Mouse (Mus musculus) mouse trophoblast stem cell (cell line): Measurements from ENCODE around the gene Slc13a5.

Experiments
- in situ Hi-C, 2 experiments: fragments of 300-500 bp; cut with MseI, MboI; formaldehyde crosslinking; loops; 2 replicates in 1 of 2; 3 replicates in 1 of 2; pipeline ENCODE4 v1.15.1; 2025

The Slc13a5 gene

GRCm38 (mm10) chr11:72266207-72266959, 639 bp downstream of the Slc13a5 start:
- in situ Hi-C loops: no loop called here

DNA sequence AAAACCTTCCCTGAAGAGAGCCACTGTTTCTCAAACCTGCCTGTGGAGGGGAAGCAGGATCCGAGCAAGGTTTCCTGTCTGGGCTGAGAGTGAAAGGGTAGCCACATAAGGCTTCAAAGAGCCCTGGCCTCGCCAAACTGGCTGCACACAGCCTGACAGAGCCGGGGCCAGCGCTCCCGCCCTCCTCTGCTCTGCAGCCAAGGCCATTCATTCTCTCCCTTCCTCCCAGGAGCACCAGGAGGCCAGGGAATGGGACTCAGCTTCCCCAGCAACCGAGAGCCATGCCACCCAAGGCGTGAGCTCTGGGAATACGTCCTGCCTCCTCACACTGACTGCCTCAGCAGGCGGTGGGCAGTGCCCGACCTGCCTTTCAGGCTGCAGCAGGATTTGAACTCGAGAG, 1.5 kb downstream of the Slc13a5 start:
- in situ Hi-C loops: no loop called here

DNA sequence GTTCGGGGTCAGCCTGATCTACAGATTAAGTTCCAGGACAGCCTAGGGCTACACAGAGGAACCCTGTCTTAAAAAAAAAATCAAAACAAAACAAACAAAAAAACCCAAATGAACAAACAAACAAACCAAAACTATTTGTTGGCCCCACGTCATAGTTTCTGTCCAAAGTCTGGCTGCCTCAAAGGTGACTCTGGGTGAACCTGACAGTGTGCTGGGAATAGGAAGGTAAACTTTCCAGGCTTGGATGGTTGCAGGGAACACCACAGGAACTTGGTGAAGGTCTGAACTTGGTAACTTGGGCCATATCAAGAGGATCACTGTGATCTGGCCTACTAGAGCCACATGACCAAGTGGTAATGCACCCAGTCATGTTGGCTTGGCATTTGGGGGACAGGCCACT, 10.6 kb downstream of the Slc13a5 start:
- in situ Hi-C loops: no loop called here

GRCm38 (mm10) chr11:72255629-72256028, 11.4 kb downstream of the Slc13a5 start:
- in situ Hi-C loops: no loop called here

DNA sequence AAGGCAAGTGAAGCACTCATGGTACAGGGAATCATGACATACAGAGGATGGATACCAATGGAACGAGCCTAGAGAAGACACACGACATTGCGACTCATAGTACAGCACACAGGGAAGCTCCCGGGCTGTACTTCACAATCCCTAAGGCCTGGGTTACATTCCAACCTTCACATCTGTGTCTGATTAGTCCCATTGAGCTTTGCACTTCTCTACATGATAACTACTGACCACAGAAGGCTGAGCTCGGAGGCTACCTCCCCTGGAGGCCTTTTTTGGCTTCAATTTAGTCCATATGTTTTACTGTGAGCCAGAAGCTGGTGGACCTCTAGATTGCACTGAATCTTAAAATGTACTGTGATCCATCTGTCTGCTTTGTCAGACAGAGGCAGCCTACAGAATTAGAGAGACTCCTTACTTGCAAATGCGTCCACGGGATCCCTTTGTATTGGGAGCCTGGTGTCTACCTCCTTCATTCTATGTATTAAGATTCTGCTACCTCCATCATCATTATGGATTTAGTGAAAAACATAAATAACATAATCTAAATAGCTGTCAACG, 21.7 kb downstream of the Slc13a5 start:
- in situ Hi-C loops: no loop called here

GRCm38 (mm10) chr11:72240062-72240860, 26.8 kb downstream of the Slc13a5 start:
- in situ Hi-C loops: no loop called here

DNA sequence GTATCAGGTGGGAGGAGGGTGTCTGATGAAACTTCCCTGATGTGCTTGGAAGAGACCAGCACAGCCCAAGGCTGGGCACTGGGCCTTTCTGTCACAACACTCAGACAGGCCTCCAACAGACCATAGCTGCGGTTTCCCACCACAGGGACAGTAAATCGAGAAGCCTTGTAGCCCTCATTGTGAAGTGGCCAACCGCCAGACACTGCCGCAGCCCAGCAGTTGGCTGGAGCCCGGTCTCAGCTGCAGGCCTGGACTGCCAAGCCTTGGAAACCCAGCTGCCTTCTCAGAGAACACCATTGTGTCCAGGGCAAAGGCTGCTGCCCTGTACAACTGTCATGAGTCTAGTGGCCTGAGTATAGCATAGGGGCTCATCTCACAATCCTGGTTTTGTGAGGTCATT, 33.0 kb downstream of the Slc13a5 start:
- in situ Hi-C loops: loop anchor here in 1 of 2 experiments (5.0 kb wide), 1 partner anchor 203 kb away; the partner anchor contains the start of gene Ggt6

- in situ Hi-C loops: loop anchor here in 1 of 2 experiments (5.0 kb wide), 1 partner anchor 204 kb away; the partner anchor contains the start of gene Ggt6
These were observed 34.0 kb downstream of the Slc13a5 start for GRCm38 (mm10) chr11:72232991-72233390.

DNA sequence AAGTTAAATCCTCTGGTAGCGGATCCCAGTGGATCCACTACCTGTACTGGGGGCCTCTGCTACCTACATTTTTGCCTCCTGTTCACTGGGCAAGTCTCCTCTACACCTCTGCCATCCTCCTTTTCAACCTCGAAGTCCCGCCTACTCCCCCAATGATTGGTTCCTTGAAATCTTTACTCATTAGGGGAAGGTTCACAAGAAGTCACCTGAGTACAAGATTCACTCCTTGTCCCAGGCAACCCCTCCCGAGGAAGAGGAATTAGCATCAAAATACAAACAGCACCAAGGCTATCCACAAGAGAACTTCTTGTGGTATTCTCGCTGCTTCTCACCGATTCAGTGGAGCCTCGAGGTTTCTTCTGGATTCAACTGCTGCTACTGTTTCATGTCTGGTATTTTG, 35.0 kb downstream of the Slc13a5 start:
- in situ Hi-C loops: loop anchor here in 1 of 2 experiments (5.0 kb wide), 1 partner anchor 205 kb away; the partner anchor contains the start of gene Ggt6

DNA sequence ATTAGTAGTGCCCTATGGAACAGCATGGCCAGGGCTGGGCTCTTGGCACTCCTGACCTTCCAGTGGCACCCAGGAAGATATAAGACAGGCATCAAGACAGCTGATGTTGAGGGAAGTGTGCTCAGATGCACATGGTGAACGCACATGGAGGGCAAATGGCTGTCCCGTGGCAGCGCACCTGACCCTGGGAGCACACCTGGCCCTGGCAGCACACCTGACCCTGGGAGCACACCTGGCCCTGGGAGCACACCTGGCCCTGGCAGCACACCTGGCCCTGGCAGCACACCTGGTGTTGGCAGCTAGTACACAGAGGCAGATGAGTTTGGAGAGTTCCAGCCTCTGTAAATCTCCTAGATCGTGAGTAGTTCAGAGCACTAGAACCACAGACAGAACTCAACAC, 38.5 kb downstream of the Slc13a5 start:
- in situ Hi-C loops: loop anchor here (10.0 kb wide), 2 partner anchors 86 to 116 kb away; partner anchors contain the start of gene Fbxo39 (in 1 of the 2)

DNA sequence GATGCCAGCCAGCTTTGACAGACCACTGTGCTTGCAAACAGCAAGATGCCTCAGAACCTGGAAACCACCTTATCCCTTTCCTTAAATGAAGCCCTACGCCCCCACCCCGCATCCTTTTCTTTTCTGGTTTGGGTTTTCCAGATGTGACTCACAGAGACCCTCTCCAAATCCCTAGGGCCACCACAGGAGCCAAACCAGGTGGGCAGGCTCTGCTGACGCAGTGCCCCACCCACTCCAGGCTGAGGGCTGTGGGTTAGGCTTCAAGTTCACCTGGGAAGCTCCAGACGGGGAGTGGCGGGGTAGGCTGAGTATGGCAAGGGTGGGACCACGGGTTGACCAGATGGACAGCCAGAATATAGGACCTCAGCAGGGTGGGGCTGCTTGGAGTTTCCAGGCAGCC, 40.1 kb downstream of the Slc13a5 start:
- in situ Hi-C loops: loop anchor here (10.0 kb wide), 2 partner anchors 88 to 118 kb away; partner anchors contain the start of gene Fbxo39 (in 1 of the 2)

- in situ Hi-C loops: loop anchor here (10.0 kb wide), 2 partner anchors 89 to 119 kb away; partner anchors contain the start of gene Fbxo39 (in 1 of the 2)
These were observed 40.8 kb downstream of the Slc13a5 start for GRCm38 (mm10) chr11:72226020-72226791.

DNA sequence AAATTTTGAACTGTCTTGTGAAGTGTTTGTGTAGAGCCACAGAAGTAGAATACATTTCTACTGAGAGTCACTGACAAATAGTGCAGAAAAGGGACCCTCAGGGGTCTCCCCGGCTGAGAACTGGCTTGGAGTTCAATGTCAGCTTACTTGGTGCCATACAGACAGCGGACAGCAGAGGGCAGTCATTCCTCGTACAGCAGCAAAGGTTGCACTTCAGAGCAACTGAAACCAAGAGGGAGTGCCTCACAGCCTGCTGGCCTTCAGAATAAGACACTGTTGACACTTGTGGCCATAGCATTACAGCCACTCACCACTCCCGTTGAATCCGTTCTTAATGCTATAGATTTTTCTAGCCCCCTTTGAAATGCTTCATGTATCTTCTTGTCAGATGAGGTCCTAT, 42.2 kb downstream of the Slc13a5 start:
- in situ Hi-C loops: loop anchor here (5.0 to 10.0 kb wide), 3 partner anchors 90 to 202 kb away; partner anchors contain the start of gene Fbxo39 (in 1 of the 2)

DNA sequence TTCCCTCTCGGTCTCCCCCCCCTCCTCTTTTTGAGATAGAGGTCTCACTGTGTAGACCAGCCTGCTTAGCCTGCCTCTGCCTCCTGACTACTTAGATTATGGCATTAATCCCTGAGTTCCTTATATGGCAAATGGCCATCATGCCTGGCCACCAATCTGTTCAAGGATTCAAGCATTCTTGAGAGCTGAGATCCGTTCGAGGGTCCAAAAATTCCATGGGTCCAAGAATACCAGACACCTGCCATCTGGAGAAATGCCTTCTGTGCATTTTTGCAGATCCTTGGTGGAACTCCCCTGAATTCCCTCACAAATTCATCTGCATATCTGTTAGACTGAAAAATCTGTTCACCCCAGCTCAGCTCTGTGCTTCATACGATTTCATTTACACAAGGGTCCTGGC, 43.6 kb downstream of the Slc13a5 start:
- in situ Hi-C loops: loop anchor here (5.0 to 10.0 kb wide), 3 partner anchors 91 to 204 kb away; partner anchors contain the start of gene Fbxo39 (in 1 of the 2)

GRCm38 (mm10) chr11:72221278-72221677, 45.7 kb downstream of the Slc13a5 start:
- in situ Hi-C loops: loop anchor here (5.0 to 10.0 kb wide), 3 partner anchors 94 to 206 kb away; partner anchors contain the start of gene Fbxo39 (in 1 of the 2)

DNA sequence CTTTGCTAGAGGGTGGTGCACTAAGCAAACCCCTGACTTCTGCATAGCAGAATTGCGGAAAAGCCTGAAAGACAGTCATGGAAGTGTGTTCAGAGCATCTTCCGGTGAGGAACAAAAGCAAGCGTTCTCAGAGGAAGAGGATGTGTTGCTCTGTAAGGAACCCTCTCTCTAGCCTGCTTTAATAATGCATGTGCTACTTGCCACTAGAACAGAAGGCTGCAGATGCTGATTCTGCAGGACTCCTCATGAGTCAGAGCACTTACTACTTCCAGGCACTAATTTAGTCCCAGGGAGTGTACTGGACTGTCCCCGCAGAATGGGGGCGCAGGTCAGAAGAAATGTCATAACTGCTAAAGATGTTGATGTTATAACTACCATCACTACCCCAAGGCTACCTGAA, 49.9 kb downstream of the Slc13a5 start:
- in situ Hi-C loops: no loop called here

- in situ Hi-C loops: no loop called here
These were observed 51.6 kb downstream of the Slc13a5 start, which contains the start of gene Med31 for GRCm38 (mm10) chr11:72215410-72215797. TSS of gene Med31 (minus strand) at chr11:72215592.

GRCm38 (mm10) chr11:72214591-72215409, 52.2 kb downstream of the Slc13a5 start:
- in situ Hi-C loops: no loop called here

- in situ Hi-C loops: no loop called here
These were observed 59.1 kb downstream of the Slc13a5 start for GRCm38 (mm10) chr11:72207834-72208377.
